Mouse (Mus musculus) forebrain, embryonic 13.5 days (tissue): ENCODE measurements around the gene Fam90a1a. TPM values are rescaled to one million over a fixed set of nuclear protein-coding genes. Genes with fewer than 3 reads are reported as not detected.
"Not testable (repeated sequence)": the region's sequence is repeated elsewhere in the genome, so short reads cannot be mapped to it uniquely, and the experiment has no call there.

Source experiments
- ATAC-seq: fragments of 200-750 bp; cut with Nextera tagmentation; 2 replicates; pipeline ENCODE4 v1.8.0; 2017
- H3K27ac ChIP-seq: fragments of 300-500 bp; sonication (generic); 2 replicates; pipeline ENCODE4 v1.5.1; 2015; ENCODE audit warnings: inconsistent platforms, mild to moderate bottlenecking, moderate library complexity
- H3K27me3 ChIP-seq: fragments of 300-500 bp; sonication (generic); 2 replicates; pipeline ENCODE4 v1.6.1; 2015; ENCODE audit warnings: mild to moderate bottlenecking, inconsistent platforms
- H3K36me3 ChIP-seq: fragments of 300-500 bp; sonication (generic); 2 replicates; pipeline ENCODE4 v1.6.1; 2015; ENCODE audit warnings: mild to moderate bottlenecking, inconsistent platforms; ENCODE audit not compliant: poor library complexity, severe bottlenecking
- H3K4me1 ChIP-seq: fragments of 300-500 bp; sonication (generic); 2 replicates; pipeline ENCODE4 v1.6.1; 2015; ENCODE audit warnings: inconsistent platforms
- H3K4me2 ChIP-seq: fragments of 300-500 bp; sonication (generic); 2 replicates; pipeline ENCODE4 v1.6.1; 2015; ENCODE audit warnings: inconsistent platforms, mild to moderate bottlenecking, moderate library complexity
- H3K4me3 ChIP-seq: fragments of 300-500 bp; sonication (generic); 2 replicates; pipeline ENCODE4 v1.5.1; 2015; ENCODE audit warnings: mild to moderate bottlenecking, inconsistent platforms
- H3K9ac ChIP-seq: fragments of 300-500 bp; sonication (generic); 2 replicates; pipeline ENCODE4 v1.6.1; 2015; ENCODE audit warnings: mild to moderate bottlenecking, inconsistent platforms
- H3K9me3 ChIP-seq: fragments of 300-500 bp; sonication (generic); replicated peaks from 2 replicates; pipeline ENCODE4 v1.6.1; 2016; ENCODE audit warnings: inconsistent platforms
- WGBS: fragments of 180-500 bp; shearing (Covaris S2); methylation state at CpG from one replicate; pipeline ENCODE4 v1.1.7; 2015; 5-methylcytosine and 5-hydroxymethylcytosine counted together
- polyA plus RNA-seq: library from polyadenylated mRNA; unstranded; fragments of >200 nt; fragmentation: Nextera tagmentation; extraction: Ambion mirVana; gene quantifications from 2 replicates; pipeline ENCODE4 v1.2.1, GENCODE M21; 2015

Fam90a1a gene
- polyA plus RNA-seq, result not detected in 2 replicates

GRCm38 (mm10) chr8:21958414-21958813 lies at the start of gene Fam90a1a:
TSS of gene Fam90a1a (plus strand) at chr8:21958714.
- H3K9me3 ChIP-seq, result no peaks in the 10 kb centered on the region
- H3K36me3 ChIP-seq, result no peaks in the 10 kb centered on the region
- no peak within 1 kb of the TSS for H3K27ac ChIP-seq
- H3K9ac ChIP-seq, result no peak within 1 kb of the TSS
- 90% methylated on average over 2 of the region's 2 CpGs for WGBS
- ATAC-seq, result no peak
- no peaks in the 10 kb centered on the region for H3K27me3 ChIP-seq
- no peaks in the 10 kb centered on the region for H3K4me1 ChIP-seq
- H3K4me3 ChIP-seq, result no peak within 1 kb of the TSS
- H3K4me2 ChIP-seq, result no peak within 1 kb of the TSS

- H3K4me2 ChIP-seq, result no peak overlapping the region
- H3K9ac ChIP-seq, result no peak overlapping the region
- no peaks in the 10 kb centered on the region for H3K27me3 ChIP-seq
- H3K4me1 ChIP-seq, result no peaks in the 10 kb centered on the region
- H3K27ac ChIP-seq, result no peak overlapping the region
- H3K4me3 ChIP-seq, result no peak overlapping the region
- H3K9me3 ChIP-seq, result no peaks in the 10 kb centered on the region
- H3K36me3 ChIP-seq, result no peaks in the 10 kb centered on the region
- ATAC-seq, result no peak
- WGBS, result 5% methylated on average over 1 of the region's 1 CpGs
Observed at GRCm38 (mm10) chr8:21911931-21912330, 46.6 kb upstream of the Fam90a1a start.

GRCm38 (mm10) chr8:21912554-21912953 lies 46.0 kb upstream of the Fam90a1a start:
- ATAC-seq, result no peak
- no peaks in the 10 kb centered on the region for H3K36me3 ChIP-seq
- no peak overlapping the region for H3K9ac ChIP-seq
- no peaks in the 10 kb centered on the region for H3K9me3 ChIP-seq
- 14% methylated on average over 2 of the region's 2 CpGs for WGBS
- H3K4me1 ChIP-seq, result no peaks in the 10 kb centered on the region
- no peak overlapping the region for H3K27ac ChIP-seq
- H3K27me3 ChIP-seq, result no peaks in the 10 kb centered on the region
- no peak overlapping the region for H3K4me3 ChIP-seq
- H3K4me2 ChIP-seq, result no peak overlapping the region

GRCm38 (mm10) chr8:21915625-21916024 lies 42.9 kb upstream of the Fam90a1a start:
- no peak for ATAC-seq

GRCm38 (mm10) chr8:21930754-21931153 lies 27.8 kb upstream of the Fam90a1a start:
- not testable (repeated sequence) for H3K36me3 ChIP-seq, H3K4me1 ChIP-seq, H3K27ac ChIP-seq, ATAC-seq, H3K9me3 ChIP-seq, H3K4me2 ChIP-seq, H3K9ac ChIP-seq, H3K27me3 ChIP-seq, H3K4me3 ChIP-seq
- WGBS, result 76% methylated on average over 3 of the region's 3 CpGs

More at GRCm38 (mm10) chr8:21915625-21916024, 42.9 kb upstream of the Fam90a1a start:
- no peaks in the 10 kb centered on the region for H3K27me3 ChIP-seq
- H3K36me3 ChIP-seq, result no peaks in the 10 kb centered on the region
- H3K4me1 ChIP-seq, result no peaks in the 10 kb centered on the region
- no peak overlapping the region for H3K9ac ChIP-seq
- H3K4me2 ChIP-seq, result no peak overlapping the region
- H3K27ac ChIP-seq, result no peak overlapping the region
- H3K9me3 ChIP-seq, result no peaks in the 10 kb centered on the region; the same call in 1 of the 2 replicates
- no peak overlapping the region for H3K4me3 ChIP-seq
- WGBS, result 92% methylated on average over 3 of the region's 3 CpGs

GRCm38 (mm10) chr8:21932610-21933009 lies 25.9 kb upstream of the Fam90a1a start, which contains the start of gene Defb15:
TSS of gene Defb15 (minus strand) at chr8:21932710.
- H3K4me1 ChIP-seq, result no peaks in the 10 kb centered on the region
- H3K9me3 ChIP-seq, result no peaks in the 10 kb centered on the region
- no peak within 1 kb of the TSS for H3K4me2 ChIP-seq
- H3K36me3 ChIP-seq, result no peaks in the 10 kb centered on the region
- no peak within 1 kb of the TSS for H3K9ac ChIP-seq
- no peak within 1 kb of the TSS for H3K27ac ChIP-seq
- no peak for ATAC-seq
- no peak within 1 kb of the TSS for H3K4me3 ChIP-seq
- 94% methylated on average over 6 of the region's 6 CpGs for WGBS
- no peaks in the 10 kb centered on the region for H3K27me3 ChIP-seq

GRCm38 (mm10) chr8:21938052-21938451 lies 20.5 kb upstream of the Fam90a1a start, which contains the start of gene Defb35:
TSS of gene Defb35 (plus strand) at chr8:21938352.
- H3K9ac ChIP-seq, H3K9me3 ChIP-seq, H3K36me3 ChIP-seq, ATAC-seq, H3K4me3 ChIP-seq, H3K4me1 ChIP-seq, H3K4me2 ChIP-seq, H3K27me3 ChIP-seq, H3K27ac ChIP-seq: not testable (repeated sequence)
- 92% methylated on average over 4 of the region's 4 CpGs for WGBS

- Histone ChIP-seq H3K9ac (no peak within 1 kb of the TSS), H3K4me2 (no peak within 1 kb of the TSS), H3K36me3 (no peaks in the 10 kb centered on the region), H3K27me3 (no peaks in the 10 kb centered on the region), H3K4me1 (no peaks in the 10 kb centered on the region), H3K4me3 (no peak within 1 kb of the TSS), H3K27ac (no peak within 1 kb of the TSS), H3K9me3 (no peaks in the 10 kb centered on the region)
- 79% methylated on average over 6 of the region's 6 CpGs for WGBS
- no peak for ATAC-seq
Observed at GRCm38 (mm10) chr8:21946462-21946861, 12.1 kb upstream of the Fam90a1a start, which contains the start of gene Defb13. TSS of gene Defb13 (plus strand) at chr8:21946762.

GRCm38 (mm10) chr8:21947311-21948017 lies 11.1 kb upstream of the Fam90a1a start:
- Histone ChIP-seq H3K9ac (no peak overlapping the region), H3K4me3 (no peak overlapping the region), H3K27ac (no peak overlapping the region), H3K4me1 (no peaks in the 10 kb centered on the region), H3K9me3 (no peaks in the 10 kb centered on the region), H3K36me3 (no peaks in the 10 kb centered on the region), H3K4me2 (no peak overlapping the region), H3K27me3 (no peaks in the 10 kb centered on the region)
- 53% methylated on average over 9 of the region's 9 CpGs for WGBS
- no peak for ATAC-seq

GRCm38 (mm10) chr8:21955321-21955720 lies 3.2 kb upstream of the Fam90a1a start:
- ATAC-seq, result 0 out of 2 replicates have a peak, but pooled peaks have one; percentile 38
- no peaks in the 10 kb centered on the region for H3K27me3 ChIP-seq
- H3K4me3 ChIP-seq, result no peak overlapping the region
- H3K4me1 ChIP-seq, result no peaks in the 10 kb centered on the region
- no peak overlapping the region for H3K9ac ChIP-seq
- WGBS, result 10% methylated on average over 9 of the region's 9 CpGs
- no peaks in the 10 kb centered on the region for H3K9me3 ChIP-seq
- H3K27ac ChIP-seq, result no peak overlapping the region
- H3K36me3 ChIP-seq, result no peaks in the 10 kb centered on the region
- no peak overlapping the region for H3K4me2 ChIP-seq

- no peaks in the 10 kb centered on the region for H3K27me3 ChIP-seq
- H3K27ac ChIP-seq, result no peak overlapping the region
- no peaks in the 10 kb centered on the region for H3K36me3 ChIP-seq
- no peaks in the 10 kb centered on the region for H3K9me3 ChIP-seq
- no peak for ATAC-seq
- no peak overlapping the region for H3K9ac ChIP-seq
- WGBS, result 77% methylated on average over 3 of the region's 3 CpGs
- H3K4me2 ChIP-seq, result no peak overlapping the region
- no peak overlapping the region for H3K4me3 ChIP-seq
- H3K4me1 ChIP-seq, result no peaks in the 10 kb centered on the region
Observed at GRCm38 (mm10) chr8:21956336-21956735, 2.2 kb upstream of the Fam90a1a start.

GRCm38 (mm10) chr8:21966646-21967045 lies 8.1 kb downstream of the Fam90a1a start:
- H3K27ac ChIP-seq, result no peak overlapping the region
- H3K27me3 ChIP-seq, result no peaks in the 10 kb centered on the region
- WGBS, result 83% methylated on average over 1 of the region's 1 CpGs
- H3K9me3 ChIP-seq, result no peaks in the 10 kb centered on the region
- no peaks in the 10 kb centered on the region for H3K4me1 ChIP-seq
- no peak overlapping the region for H3K4me3 ChIP-seq
- ATAC-seq, result no peak
- no peaks in the 10 kb centered on the region for H3K36me3 ChIP-seq
- H3K9ac ChIP-seq, result no peak overlapping the region
- no peak overlapping the region for H3K4me2 ChIP-seq

- H3K9me3 ChIP-seq, result no peaks in the 10 kb centered on the region
- no peak within 1 kb of the TSS for H3K9ac ChIP-seq
- no peak within 1 kb of the TSS for H3K27ac ChIP-seq
- H3K36me3 ChIP-seq, result no peaks in the 10 kb centered on the region
- no peaks in the 10 kb centered on the region for H3K4me1 ChIP-seq
- no peaks in the 10 kb centered on the region for H3K27me3 ChIP-seq
- 87% methylated on average over 3 of the region's 3 CpGs for WGBS
- no peak within 1 kb of the TSS for H3K4me2 ChIP-seq
- no peak for ATAC-seq
- no peak within 1 kb of the TSS for H3K4me3 ChIP-seq
Observed at GRCm38 (mm10) chr8:21969475-21969874, 11.0 kb downstream of the Fam90a1a start, which contains the start of gene Ccdc70. TSS of gene Ccdc70 (plus strand) at chr8:21969775.
